Mouse (Mus musculus): Measurements from ENCODE around the gene Lingo4. TPM values are rescaled to one million over a fixed set of nuclear protein-coding genes. Genes with fewer than 3 reads are reported as not detected.

Lingo4 gene
- polyA plus RNA-seq, 1 experiment from 2014 or later = 0.42 TPM

DNA sequence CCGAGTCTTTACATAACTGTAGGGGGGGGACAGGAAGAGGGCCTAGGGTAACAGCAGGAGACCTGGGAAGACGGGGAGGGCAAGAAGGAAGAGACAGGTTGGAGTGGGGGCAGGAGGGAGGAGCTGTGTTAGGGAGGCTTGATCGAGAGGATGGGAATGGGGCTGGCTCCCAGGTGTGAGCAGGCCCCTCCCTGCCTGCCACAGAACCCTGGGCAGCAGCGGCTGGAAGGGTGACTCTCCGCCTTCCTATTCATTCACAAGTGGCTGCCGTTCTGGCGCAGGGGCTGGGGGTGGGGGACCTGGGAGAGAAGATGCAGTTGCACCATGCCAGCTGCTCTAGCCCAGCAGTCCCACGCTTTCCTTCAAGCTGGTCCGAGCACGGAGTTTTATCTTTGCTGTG lies 25.2 kb upstream of the Lingo4 start:
- peak; percentile 30; the same call in 1 of the 2 replicates for ATAC-seq (ENCODE audit: low FRiP score, low TSS enrichment)
- Histone ChIP-seq H3K9me3 (ENCODE audit: control insufficient read depth, low read length) (no peaks in the 10 kb centered on the region), H3K27me3 (ENCODE audit: control insufficient read depth, insufficient read depth, low read length) (no peaks in the 10 kb centered on the region), H3K9ac (ENCODE audit: low read length) (peak overlapping the region; percentile 45), H3K4me2 (replicated peaks; ENCODE audit: low read depth) (peak overlapping the region; percentile 52), H3K4me3 (ENCODE audit: low read depth, low read length) (peak overlapping the region; percentile 35), H3K27ac (replicated peaks) (peak overlapping the region; percentile 61), H3K4me1 (replicated peaks; ENCODE audit: control insufficient read depth, insufficient read depth) (no peaks in the 10 kb centered on the region), H3K36me3 (ENCODE audit: control insufficient read depth, insufficient read depth, low read length) (no peaks in the 10 kb centered on the region)
- DNase-seq (ENCODE audit: low spot score) = peak; percentile 55
- 7% methylated on average over 9 of the region's 10 CpGs for WGBS
- TF ChIP-seq EP300 (optimal IDR thresholded peaks at IDR 0.05) (no peak), CTCF (IDR thresholded peaks at IDR 0.05; ENCODE audit: low read depth) (no peak)

GRCm38 (mm10) chr3:94373597-94374011 lies 24.7 kb upstream of the Lingo4 start:
- peak overlapping the region; percentile 35 for H3K4me3 ChIP-seq (ENCODE audit: low read depth, low read length)
- H3K9ac ChIP-seq (ENCODE audit: low read length) = peak overlapping the region; percentile 45
- no peaks in the 10 kb centered on the region for H3K27me3 ChIP-seq (ENCODE audit: control insufficient read depth, insufficient read depth, low read length)
- H3K4me2 ChIP-seq (replicated peaks; ENCODE audit: low read depth) = peak overlapping the region; percentile 52
- no peaks in the 10 kb centered on the region for H3K4me1 ChIP-seq (replicated peaks; ENCODE audit: control insufficient read depth, insufficient read depth)
- TF ChIP-seq EP300 (optimal IDR thresholded peaks at IDR 0.05) (no peak), CTCF (IDR thresholded peaks at IDR 0.05; ENCODE audit: low read depth) (no peak)
- peak overlapping the region; percentile 61; the same call in 1 of the 2 replicates for H3K27ac ChIP-seq (replicated peaks)
- DNase-seq (ENCODE audit: low spot score) = peak; percentile 75
- H3K36me3 ChIP-seq (ENCODE audit: control insufficient read depth, insufficient read depth, low read length) = no peaks in the 10 kb centered on the region
- peak; percentile 23 for ATAC-seq (ENCODE audit: low FRiP score, low TSS enrichment)
- H3K9me3 ChIP-seq (ENCODE audit: control insufficient read depth, low read length) = no peaks in the 10 kb centered on the region
- WGBS = 0% methylated on average over 5 of the region's 5 CpGs

- no peak overlapping the region for H3K4me2 ChIP-seq (replicated peaks; ENCODE audit: low read depth)
- no peak overlapping the region for H3K9ac ChIP-seq (ENCODE audit: low read length)
- ATAC-seq (ENCODE audit: low FRiP score, low TSS enrichment) = no peak
- H3K9me3 ChIP-seq (ENCODE audit: control insufficient read depth, low read length) = no peaks in the 10 kb centered on the region
- no peaks in the 10 kb centered on the region for H3K4me1 ChIP-seq (replicated peaks; ENCODE audit: control insufficient read depth, insufficient read depth)
- no peak for DNase-seq (ENCODE audit: low spot score)
- H3K36me3 ChIP-seq (ENCODE audit: control insufficient read depth, insufficient read depth, low read length) = no peaks in the 10 kb centered on the region
- H3K4me3 ChIP-seq (ENCODE audit: low read depth, low read length) = no peak overlapping the region
- TF ChIP-seq CTCF (IDR thresholded peaks at IDR 0.05; ENCODE audit: low read depth) = no peak
- no peak for TF ChIP-seq EP300 (optimal IDR thresholded peaks at IDR 0.05)
- no peak overlapping the region for H3K27ac ChIP-seq (replicated peaks)
- no peaks in the 10 kb centered on the region for H3K27me3 ChIP-seq (ENCODE audit: control insufficient read depth, insufficient read depth, low read length)
Measured at GRCm38 (mm10) chr3:94374636-94375035, 23.7 kb upstream of the Lingo4 start.

DNA sequence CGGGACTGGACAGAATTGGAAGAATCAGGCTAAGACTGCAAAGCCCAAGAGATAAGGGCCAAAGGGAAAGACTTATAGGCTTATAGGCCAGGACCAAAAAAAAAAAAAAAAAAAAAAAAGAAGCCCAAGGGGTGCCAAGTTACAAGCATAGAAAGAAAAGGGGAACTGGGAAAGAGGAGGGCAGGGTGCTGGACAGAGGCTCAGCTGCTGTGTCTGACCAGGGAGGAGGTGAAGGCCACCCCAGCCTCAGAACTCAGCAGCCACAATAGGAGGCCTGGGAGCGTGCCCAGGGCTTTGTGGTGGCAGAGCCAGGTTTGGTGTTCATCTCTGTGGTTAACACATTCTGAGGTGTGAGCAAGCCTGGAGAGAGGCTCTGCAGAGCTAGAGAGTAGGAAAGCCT lies 23.2 kb upstream of the Lingo4 start:
- H3K4me1 ChIP-seq (replicated peaks; ENCODE audit: control insufficient read depth, insufficient read depth) = no peaks in the 10 kb centered on the region
- H3K9me3 ChIP-seq (ENCODE audit: control insufficient read depth, low read length) = no peaks in the 10 kb centered on the region
- no peak for ATAC-seq (ENCODE audit: low FRiP score, low TSS enrichment)
- no peak overlapping the region for H3K4me3 ChIP-seq (ENCODE audit: low read depth, low read length)
- H3K27ac ChIP-seq (replicated peaks) = no peak overlapping the region
- H3K36me3 ChIP-seq (ENCODE audit: control insufficient read depth, insufficient read depth, low read length) = no peaks in the 10 kb centered on the region
- TF ChIP-seq CTCF (IDR thresholded peaks at IDR 0.05; ENCODE audit: low read depth) (no peak), EP300 (optimal IDR thresholded peaks at IDR 0.05) (no peak)
- no peak overlapping the region for H3K4me2 ChIP-seq (replicated peaks; ENCODE audit: low read depth)
- no peaks in the 10 kb centered on the region for H3K27me3 ChIP-seq (ENCODE audit: control insufficient read depth, insufficient read depth, low read length)
- H3K9ac ChIP-seq (ENCODE audit: low read length) = no peak overlapping the region
- no peak for DNase-seq (ENCODE audit: low spot score)
- WGBS = 81% methylated on average over 2 of the region's 2 CpGs

DNA sequence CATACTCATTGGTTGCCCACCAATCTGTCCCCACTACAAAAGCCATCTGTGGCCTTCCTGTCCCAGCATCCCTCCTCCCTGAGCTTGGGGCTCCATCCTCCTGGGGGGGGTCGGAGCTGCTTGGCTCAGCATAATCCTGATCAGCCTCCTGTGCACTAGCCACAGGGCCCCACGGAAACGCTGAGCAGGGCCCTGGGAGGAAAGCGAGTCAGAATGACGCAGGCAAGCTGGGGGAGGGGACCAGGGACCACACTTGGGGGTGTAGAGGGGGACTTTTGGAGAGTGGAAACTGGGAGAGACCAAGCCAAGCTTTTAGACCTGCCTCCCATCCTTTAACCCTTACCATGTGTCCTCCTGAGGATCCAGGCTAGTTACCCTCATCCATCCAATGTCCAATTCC lies 22.5 kb upstream of the Lingo4 start:
- no peaks in the 10 kb centered on the region for H3K9me3 ChIP-seq (ENCODE audit: control insufficient read depth, low read length)
- TF ChIP-seq EP300 (optimal IDR thresholded peaks at IDR 0.05) (no peak), CTCF (IDR thresholded peaks at IDR 0.05; ENCODE audit: low read depth) (no peak)
- H3K4me2 ChIP-seq (replicated peaks; ENCODE audit: low read depth) = no peak overlapping the region
- no peak overlapping the region for H3K9ac ChIP-seq (ENCODE audit: low read length)
- ATAC-seq (ENCODE audit: low FRiP score, low TSS enrichment) (no peak), DNase-seq (ENCODE audit: low spot score) (no peak)
- H3K27ac ChIP-seq (replicated peaks) = no peak overlapping the region
- WGBS = 58% methylated on average over 5 of the region's 5 CpGs
- no peaks in the 10 kb centered on the region for H3K27me3 ChIP-seq (ENCODE audit: control insufficient read depth, insufficient read depth, low read length)
- H3K4me3 ChIP-seq (ENCODE audit: low read depth, low read length) = no peak overlapping the region
- H3K36me3 ChIP-seq (ENCODE audit: control insufficient read depth, insufficient read depth, low read length) = no peaks in the 10 kb centered on the region
- no peaks in the 10 kb centered on the region for H3K4me1 ChIP-seq (replicated peaks; ENCODE audit: control insufficient read depth, insufficient read depth)

GRCm38 (mm10) chr3:94377028-94377923 lies 21.0 kb upstream of the Lingo4 start:
- Histone ChIP-seq H3K9me3 (ENCODE audit: control insufficient read depth, low read length) (no peaks in the 10 kb centered on the region), H3K4me1 (replicated peaks; ENCODE audit: control insufficient read depth, insufficient read depth) (no peaks in the 10 kb centered on the region), H3K9ac (ENCODE audit: low read length) (no peak overlapping the region), H3K36me3 (ENCODE audit: control insufficient read depth, insufficient read depth, low read length) (no peaks in the 10 kb centered on the region), H3K27me3 (ENCODE audit: control insufficient read depth, insufficient read depth, low read length) (no peaks in the 10 kb centered on the region), H3K4me3 (ENCODE audit: low read depth, low read length) (no peak overlapping the region), H3K27ac (replicated peaks) (no peak overlapping the region), H3K4me2 (replicated peaks; ENCODE audit: low read depth) (no peak overlapping the region)
- ATAC-seq (ENCODE audit: low FRiP score, low TSS enrichment) = no peak
- TF ChIP-seq CTCF (IDR thresholded peaks at IDR 0.05; ENCODE audit: low read depth) = no peak
- no peak for TF ChIP-seq EP300 (optimal IDR thresholded peaks at IDR 0.05)
- DNase-seq (ENCODE audit: low spot score) = no peak
- WGBS = 21% methylated on average over 13 of the region's 13 CpGs
